Mouse (Mus musculus): ENCODE measurements at regions not wholly inside any gene's neighbourhood (a gene's known extent, or its start where the extent isn't known, plus 50 kb on each side); places are given as distances from the start of the nearest gene placed in this dataset.

DNA sequence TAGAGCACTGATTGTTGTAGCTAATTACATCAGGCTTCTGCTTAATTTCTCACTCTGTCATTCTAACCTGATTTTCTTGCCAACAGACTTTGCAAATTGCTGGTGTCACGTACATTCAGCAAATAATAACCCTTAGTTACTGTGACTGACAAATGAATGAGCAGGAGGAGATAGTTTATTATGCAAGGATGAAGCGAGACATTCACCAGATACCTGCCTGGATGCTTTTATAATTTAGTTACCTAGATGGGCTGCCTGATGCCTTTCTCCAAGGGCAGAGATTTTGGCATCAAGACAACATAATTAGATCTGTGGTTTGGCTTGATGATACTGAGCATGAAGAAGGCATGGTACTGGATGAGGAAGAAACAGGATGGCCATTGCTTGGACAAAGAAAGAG is 233.6 kb downstream of the Fbxo8 start:
- no peak for TF ChIP-seq CTCF (IDR thresholded peaks at IDR 0.05; ENCODE audit: low read depth)
- no peak for TF ChIP-seq EP300 (IDR thresholded peaks at IDR 0.05; ENCODE audit: low read depth)
